In the genomic region with DNA sequence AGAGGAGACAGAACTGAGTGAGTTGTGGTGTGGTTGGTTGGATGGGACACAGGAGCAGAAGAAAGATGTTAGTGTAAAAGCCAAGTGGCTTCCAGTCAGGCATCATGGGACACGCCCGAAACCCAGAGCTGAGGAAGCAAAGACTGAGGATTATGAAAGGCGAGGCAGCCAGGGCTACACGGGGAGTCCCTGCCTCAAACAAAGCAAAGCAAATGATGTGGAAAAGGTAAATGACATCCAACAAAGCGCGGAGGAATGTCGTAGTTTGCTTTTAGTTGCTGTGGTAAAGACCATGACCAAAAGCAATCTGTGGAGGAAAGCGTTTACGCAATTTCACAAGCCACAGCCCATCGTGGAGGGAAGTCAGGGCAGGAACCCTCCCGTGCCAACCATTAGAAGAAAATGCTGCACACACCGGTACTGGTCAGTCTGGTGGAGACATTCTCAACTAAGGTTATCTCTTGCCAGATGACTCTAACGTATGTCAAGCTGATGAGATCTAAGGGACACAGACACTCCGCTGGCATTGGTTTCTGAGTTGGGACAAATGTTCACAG, we compare ENCODE assay signal across 24 mouse cellular contexts. TPM values are rescaled to one million over a fixed set of nuclear protein-coding genes. Genes with fewer than 3 reads are reported as not detected.
DNase-seq lines count a peak whose midpoint lies in the region; ATAC-seq lines count a peak whose summit lies in the region.
"Had no signal": no experiment of that assay in that cellular context is flagged by ENCODE, and none has a peak within 500 bp of the region (broad histone marks: within the 10 kb centered on the region; RNA-seq: fewer than 3 reads in every experiment).

No protein-coding gene starts in this region.

- no peak overlapping the region for H3K9ac ChIP-seq in hindbrain, embryonic 16.5 days (ENCODE audit: low read depth, low read length)
- no peak overlapping the region for H3K9ac ChIP-seq in heart, embryonic 12.5 days
- H3K9ac ChIP-seq: embryonic facial prominence, embryonic 15.5 days; hindbrain, embryonic 15.5 days had no signal

- H3K9me3 ChIP-seq in hindbrain, embryonic 16.5 days (ENCODE audit: control insufficient read depth, low read length) = peaks cover 2% of the 10 kb centered on the region; the same call in 1 of the 2 replicates
- H3K9me3 ChIP-seq in hindbrain, embryonic 10.5 days = no peaks in the 10 kb centered on the region
- H3K9me3 ChIP-seq in heart, embryonic 12.5 days (replicated peaks) = peaks cover 5% of the 10 kb centered on the region; the same call in 1 of the 2 replicates
- H3K9me3 ChIP-seq: embryonic facial prominence, embryonic 15.5 days; hindbrain, embryonic 15.5 days had no signal

- H3K27ac ChIP-seq in hindbrain, embryonic 16.5 days (ENCODE audit: low read depth, low read length) = no peak overlapping the region
- H3K27ac ChIP-seq in hindbrain, embryonic 10.5 days = no peak overlapping the region
- no peak overlapping the region for H3K27ac ChIP-seq in heart, embryonic 12.5 days (ENCODE audit: poor library complexity, severe bottlenecking)
- H3K27ac ChIP-seq: embryonic facial prominence, embryonic 15.5 days; forebrain, embryonic 10.5 days; gastrocnemius, adult 2 months; hindbrain, embryonic 15.5 days had no signal

- no peaks in the 10 kb centered on the region for H3K27me3 ChIP-seq in hindbrain, embryonic 16.5 days (replicated peaks; ENCODE audit: control insufficient read depth, insufficient read depth, low read length)
- no peaks in the 10 kb centered on the region for H3K27me3 ChIP-seq in hindbrain, embryonic 10.5 days (ENCODE audit: insufficient read depth, poor library complexity, severe bottlenecking)
- no peaks in the 10 kb centered on the region for H3K27me3 ChIP-seq in heart, embryonic 12.5 days (replicated peaks)
- H3K27me3 ChIP-seq: embryonic facial prominence, embryonic 15.5 days; hindbrain, embryonic 15.5 days had no signal

- no peaks in the 10 kb centered on the region for H3K4me1 ChIP-seq in hindbrain, embryonic 16.5 days (ENCODE audit: control insufficient read depth, insufficient read depth, low read depth, low read length)
- H3K4me1 ChIP-seq in hindbrain, embryonic 10.5 days (replicated peaks) = peaks cover 9% of the 10 kb centered on the region
- H3K4me1 ChIP-seq in heart, embryonic 12.5 days (replicated peaks) = no peaks in the 10 kb centered on the region
- H3K4me1 ChIP-seq: embryonic facial prominence, embryonic 15.5 days; hindbrain, embryonic 15.5 days had no signal

- 0 out of 2 replicates have a peak overlapping the region, but pooled peaks have one; percentile 10 for H3K4me2 ChIP-seq in hindbrain, embryonic 16.5 days (ENCODE audit: low read length)
- H3K4me2 ChIP-seq in heart, embryonic 12.5 days = no peak overlapping the region
- H3K4me2 ChIP-seq: embryonic facial prominence, embryonic 15.5 days; heart, embryonic 11.5 days; hindbrain, embryonic 15.5 days had no signal

- intact Hi-C loops in heart, postnatal 14 days (cut with DNase I) = no loop called here

- no peak overlapping the region for H3K4me3 ChIP-seq in hindbrain, embryonic 16.5 days (ENCODE audit: low read length)
- H3K4me3 ChIP-seq in hindbrain, embryonic 10.5 days = no peak overlapping the region
- H3K4me3 ChIP-seq in heart, embryonic 12.5 days = no peak overlapping the region
- H3K4me3 ChIP-seq: embryonic facial prominence, embryonic 15.5 days; erythroblast, embryonic 14.5 days; forebrain, embryonic 10.5 days; gastrocnemius, adult 2 months; hindbrain, embryonic 15.5 days had no signal

- no peaks in the 10 kb centered on the region for H3K36me3 ChIP-seq in hindbrain, embryonic 16.5 days (ENCODE audit: control insufficient read depth, insufficient read depth, low read length)
- H3K36me3 ChIP-seq in hindbrain, embryonic 10.5 days = no peaks in the 10 kb centered on the region
- H3K36me3 ChIP-seq in heart, embryonic 12.5 days = no peaks in the 10 kb centered on the region
- H3K36me3 ChIP-seq: embryonic facial prominence, embryonic 15.5 days; forebrain, embryonic 10.5 days; hindbrain, embryonic 15.5 days had no signal

- no peak for ATAC-seq in hindbrain, embryonic 16.5 days
- ATAC-seq in common myeloid progenitor, adult 5-6 weeks (replicated peaks; ENCODE audit: low read depth, poor library complexity, severe bottlenecking) = 0 out of 2 replicates have a peak, but pooled peaks have one; percentile 39
- peak; percentile 59 for ATAC-seq in megakaryocyte, adult 5-6 weeks (ENCODE audit: poor library complexity, severe bottlenecking)
- no peak for ATAC-seq in heart, embryonic 12.5 days (ENCODE audit: insufficient number of reproducible peaks, low FRiP score)
- ATAC-seq: forebrain, embryonic 14.5 days; inflammation-experienced regulatory T-cells, adult 6 months; intestine, postnatal 0 days had no signal

- WGBS in hindbrain, embryonic 16.5 days = 36% methylated on average over 14 of the region's 14 CpGs
- 62% methylated on average over 14 of the region's 14 CpGs for WGBS in hindbrain, embryonic 10.5 days
- WGBS in heart, embryonic 12.5 days = 82% methylated on average over 14 of the region's 14 CpGs

- DNase-seq in hindbrain, embryonic 10.5 days (ENCODE audit: low spot score) = no peak
- peak; percentile 69 for DNase-seq in Muller cell, postnatal 12 days (ENCODE audit: inconsistent ontology term)
- DNase-seq in left cerebral cortex, adult 9 months (ENCODE audit: low spot score in 2 of 2) = no peak
- DNase-seq in heart, postnatal 14 days = no peak
- DNase-seq: adrenal gland, adult 2 months; adrenal gland, postnatal 25 days; cerebellum, adult 2 months; cerebellum, postnatal 10 days; gastrocnemius, adult 2 months; gastrocnemius, postnatal 36 days; heart, adult 18-20 months; heart, postnatal 4 days had no signal

RNA-seq across cellular contexts. Expression of a gene that starts 18.2 kb away (rescaled TPM):
- 281 and 351 TPM in 2 replicates for polyA plus RNA-seq in hindbrain, embryonic 16.5 days (2015; fragmentation: Nextera tagmentation; extraction: Ambion mirVana)
- polyA plus RNA-seq in hindbrain, embryonic 10.5 days (2016; fragmentation: Nextera tagmentation; extraction: Ambion mirVana) = 98.3 and 105 TPM in 2 replicates
- 19.9 and 26.4 TPM in 2 replicates for total RNA-seq in common myeloid progenitor, adult 5-6 weeks (2017)
- 4.0 and 9.2 TPM in 2 replicates for total RNA-seq in megakaryocyte, adult 5-6 weeks (2015)
- 9.8 and 10.5 TPM in 2 replicates for total RNA-seq in megakaryocyte, adult 5-6 weeks (2017)
- total RNA-seq in heart, postnatal 14 days (2021) = 100 to 1,000 TPM; 145 to 153 TPM
- 263 and 264 TPM in 2 replicates for polyA plus RNA-seq in heart, embryonic 12.5 days (2016; fragmentation: Nextera tagmentation; extraction: Ambion mirVana)

RNA-seq across cellular contexts. Expression of a gene that starts 36.3 kb away (rescaled TPM):
- 2.3 and 4.4 TPM in 2 replicates for polyA plus RNA-seq in hindbrain, embryonic 16.5 days (2015; fragmentation: Nextera tagmentation; extraction: Ambion mirVana)
- polyA plus RNA-seq in hindbrain, embryonic 10.5 days (2016; fragmentation: Nextera tagmentation; extraction: Ambion mirVana) = 2.3 and 2.9 TPM in 2 replicates
- not detected in 2 replicates for total RNA-seq in common myeloid progenitor, adult 5-6 weeks (2017)
- not detected in 2 replicates for total RNA-seq in megakaryocyte, adult 5-6 weeks (2015)
- not detected in 2 replicates for total RNA-seq in megakaryocyte, adult 5-6 weeks (2017)
- total RNA-seq in heart, postnatal 14 days (2021) = under 1 TPM; 0.34 to 0.45 TPM
- 1.5 and 2.4 TPM in 2 replicates for polyA plus RNA-seq in heart, embryonic 12.5 days (2016; fragmentation: Nextera tagmentation; extraction: Ambion mirVana)
- polyA plus RNA-seq: erythroblast, embryonic 14.5 days; inflammation-experienced regulatory T-cells, adult 6 months had no signal

Comparison
In these comparisons a context has a peak if more than half of its experiments do, and no peak if none do; other contexts are left out.
1. ATAC-seq: peak in common myeloid progenitor, adult 5-6 weeks (single experiment) and megakaryocyte, adult 5-6 weeks (single experiment); none in hindbrain, embryonic 16.5 days (single experiment) and heart, embryonic 12.5 days (single experiment).